Mouse (Mus musculus) spleen, adult 12 weeks (tissue): Measurements from ENCODE around the gene Naga.
"Not testable (repeated sequence)": the region's sequence is repeated elsewhere in the genome, so short reads cannot be mapped to it uniquely, and the experiment has no call there.

Experiments
- DNase-seq: peaks from one replicate; pipeline ENCODE4 v3.0.0; 2022; ENCODE audit warnings: low spot score

The Naga gene

DNA sequence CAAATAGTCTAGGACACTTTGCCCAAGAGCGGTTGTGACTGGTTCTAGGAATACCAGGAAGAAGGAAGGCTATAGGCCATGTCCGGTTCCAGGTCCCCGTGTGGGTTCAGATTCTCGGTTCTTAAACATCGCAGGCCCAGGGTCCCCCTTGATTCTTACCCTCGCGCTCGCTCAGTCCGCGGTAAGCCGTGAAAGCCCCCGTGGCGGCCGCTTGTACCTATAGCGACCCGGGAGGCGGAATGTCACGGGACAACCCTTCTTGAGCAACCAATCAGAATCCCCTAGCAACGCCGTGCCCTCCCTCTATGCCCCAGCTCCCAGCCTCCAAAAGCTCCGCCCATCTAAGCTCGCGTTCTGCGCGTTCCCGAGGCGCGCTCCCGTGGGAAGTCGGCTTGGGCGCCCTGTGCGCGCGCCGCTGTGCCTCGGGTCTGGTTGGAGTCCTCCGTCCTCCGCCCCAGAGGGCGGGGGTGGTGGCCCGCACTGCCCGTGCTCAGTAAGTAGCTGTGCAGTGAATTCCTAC lies at the start of gene Naga, which contains the start of the genes Pheta2 and Smdt1:
Naga (minus strand) TSS at position 333 of the 520 bp plus-strand sequence.
Pheta2 (plus strand) TSS at position 350 of the 520 bp plus-strand sequence.
Smdt1 (plus strand) TSS at position 367 of the 520 bp plus-strand sequence.
- peak; percentile 99 for DNase-seq

DNA sequence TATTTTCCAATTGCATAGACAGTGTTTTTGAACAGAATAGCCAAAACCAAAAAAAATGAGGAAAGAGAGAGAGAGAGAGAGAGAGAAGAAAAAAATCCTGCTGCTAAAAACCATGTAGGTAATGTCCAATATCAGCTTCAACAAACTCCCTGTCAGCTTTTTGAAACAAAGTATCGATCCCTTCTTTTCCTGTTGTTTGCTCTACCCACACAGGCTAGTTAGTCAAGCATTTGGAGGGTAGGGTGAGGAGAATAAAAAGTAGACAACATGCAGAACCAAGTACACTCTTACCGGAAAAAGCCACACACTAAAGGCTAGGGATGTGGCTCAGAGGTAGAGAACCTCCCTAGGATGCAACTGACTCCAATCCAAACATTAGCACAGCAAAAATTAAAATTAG lies 47.0 kb upstream of the Naga start:
- DNase-seq: no peak

DNA sequence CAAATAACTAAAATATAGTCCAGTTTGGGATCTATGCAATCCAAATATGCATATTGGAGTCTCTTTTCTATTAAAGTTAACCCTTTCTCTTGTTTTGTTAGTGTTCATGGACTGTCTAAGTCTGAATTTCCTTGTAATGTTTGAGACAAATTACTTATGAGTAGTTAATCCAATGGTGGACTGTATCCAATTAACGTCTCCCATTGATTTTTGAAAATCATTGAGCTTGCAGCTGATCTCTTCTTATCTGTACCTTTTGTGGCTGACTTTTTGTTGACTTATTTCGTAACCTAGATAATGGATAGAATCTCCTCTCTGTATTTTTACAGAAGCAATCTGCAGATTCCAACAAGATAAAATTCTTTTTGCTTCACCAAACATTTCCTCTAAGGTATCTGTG lies 43.7 kb upstream of the Naga start:
- DNase-seq: no peak

GRCm38 (mm10) chr15:82380714-82381062 lies 42.0 kb upstream of the Naga start:
- no peak for DNase-seq

DNA sequence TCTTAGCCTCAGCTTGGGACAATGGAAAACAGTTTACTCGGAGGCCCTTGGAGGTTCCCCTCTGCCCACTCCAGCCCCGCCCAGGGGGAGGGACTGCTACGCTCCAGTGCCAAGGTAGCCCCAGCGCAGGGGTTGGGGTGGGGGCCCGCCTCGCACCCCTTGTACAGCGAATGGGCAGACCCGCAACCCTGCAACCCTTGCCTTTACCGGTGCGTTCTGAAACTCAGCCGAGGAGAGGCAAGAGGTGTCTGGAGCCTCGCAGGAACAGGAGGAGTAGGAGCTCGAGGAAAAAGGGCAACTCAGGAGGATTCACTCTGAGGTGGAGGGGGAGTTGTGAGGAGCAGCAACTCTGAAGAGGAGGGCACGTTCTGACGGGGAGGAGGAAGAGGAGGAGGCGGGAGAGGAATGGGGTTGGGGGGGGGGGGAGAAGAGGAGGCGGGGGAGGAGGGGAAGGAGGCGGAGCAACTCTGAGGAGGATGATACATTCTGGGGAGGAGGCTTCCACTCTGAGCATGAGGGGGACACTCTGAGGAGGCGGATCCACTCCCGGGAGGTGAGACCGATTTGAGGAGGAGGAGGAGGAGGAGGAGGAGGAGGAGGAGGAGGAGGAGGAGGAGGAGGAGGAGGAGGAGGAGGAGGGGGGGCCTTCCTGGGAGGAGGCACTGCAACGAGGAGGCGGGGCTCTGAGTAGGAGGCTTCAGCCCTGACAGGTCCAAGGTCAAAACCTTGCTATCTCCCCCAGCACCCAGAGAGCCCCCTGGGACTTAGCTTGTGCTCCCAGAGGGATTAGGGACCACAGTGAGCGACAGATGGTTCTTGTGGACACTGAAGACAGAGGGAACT lies 41.4 kb upstream of the Naga start, which contains the start of gene Cyp2d22:
Cyp2d22 (minus strand) TSS at position 390 of the 843 bp plus-strand sequence.
- no peak for DNase-seq

- no peak for DNase-seq
Measured at GRCm38 (mm10) chr15:82379511-82379870, 40.8 kb upstream of the Naga start.

GRCm38 (mm10) chr15:82378261-82379180 lies 39.8 kb upstream of the Naga start:
- no peak for DNase-seq

DNA sequence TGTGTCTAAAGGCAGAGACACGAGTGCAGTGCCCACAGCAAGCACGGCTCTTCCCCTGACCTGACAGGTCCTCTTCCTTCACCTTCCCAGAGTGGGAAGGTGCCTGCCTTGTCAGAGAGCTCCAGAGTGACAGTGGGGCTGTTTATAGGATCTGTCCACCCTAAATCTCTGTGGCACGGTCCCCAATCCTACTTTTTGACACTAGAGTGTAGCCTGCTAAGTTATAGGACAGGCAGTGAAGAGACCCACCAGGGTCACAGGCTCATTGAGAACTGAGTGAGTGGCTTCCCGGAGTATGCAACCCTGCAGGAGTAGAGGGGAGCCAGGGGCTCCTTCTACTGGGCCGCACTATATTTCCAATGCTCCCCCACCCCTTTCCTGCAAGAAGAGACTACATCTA lies 39.0 kb upstream of the Naga start:
- DNase-seq: no peak

DNA sequence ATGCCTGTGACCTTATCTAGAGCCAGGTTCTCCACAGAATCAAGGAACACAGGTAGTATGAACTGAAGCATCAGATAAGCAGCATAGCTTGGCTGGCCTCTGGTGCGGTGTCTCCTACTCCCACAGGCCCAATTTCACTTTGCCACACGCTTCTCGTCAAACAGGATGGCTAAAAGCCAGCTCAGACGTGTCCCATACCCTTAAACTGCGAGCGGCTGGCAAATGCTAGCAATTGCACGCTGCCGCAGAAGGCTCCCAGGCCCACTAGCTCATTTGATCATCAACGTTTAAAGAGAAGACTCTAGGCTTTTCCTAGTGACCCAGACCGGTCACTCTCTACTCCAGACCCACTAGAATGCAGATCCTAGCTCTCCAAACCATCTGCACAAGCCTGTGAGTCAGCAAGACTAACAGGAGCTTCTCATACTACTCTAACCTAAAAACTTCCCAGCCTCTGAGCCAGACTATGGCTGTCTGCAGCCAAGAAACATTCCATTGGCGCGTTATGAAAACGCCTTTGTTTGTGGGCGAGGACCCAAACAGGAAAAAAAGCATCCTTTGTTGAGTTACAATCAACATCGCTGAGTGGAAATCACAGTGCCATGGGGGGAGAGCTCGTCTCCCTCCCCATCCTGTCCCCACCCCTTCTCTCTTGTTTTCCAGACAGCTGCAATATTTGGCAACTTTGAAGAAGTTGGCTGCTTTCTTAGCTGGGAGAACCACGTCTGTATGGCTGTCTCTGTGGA lies 37.8 kb upstream of the Naga start:
- no peak for DNase-seq

DNA sequence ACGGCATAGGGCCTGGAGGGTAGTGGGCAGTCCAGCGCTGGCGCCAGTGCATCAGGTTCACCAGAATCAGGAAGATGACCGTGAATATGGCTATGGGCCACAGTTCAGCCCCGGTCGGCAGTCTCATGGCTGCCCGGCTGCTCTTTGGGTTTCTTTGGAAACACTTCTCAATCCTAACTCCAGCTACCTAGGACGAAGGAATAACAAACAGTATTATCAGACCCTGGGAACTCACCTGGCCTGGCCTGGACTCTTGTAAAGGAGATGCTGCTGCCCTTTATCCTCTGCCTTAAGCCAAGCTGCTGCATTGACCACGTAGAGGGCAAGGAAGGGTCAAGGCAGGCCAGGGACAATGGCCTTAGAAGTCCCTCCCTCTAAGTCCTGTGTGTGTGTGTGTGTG lies 37.1 kb upstream of the Naga start:
- DNase-seq: no peak

DNA sequence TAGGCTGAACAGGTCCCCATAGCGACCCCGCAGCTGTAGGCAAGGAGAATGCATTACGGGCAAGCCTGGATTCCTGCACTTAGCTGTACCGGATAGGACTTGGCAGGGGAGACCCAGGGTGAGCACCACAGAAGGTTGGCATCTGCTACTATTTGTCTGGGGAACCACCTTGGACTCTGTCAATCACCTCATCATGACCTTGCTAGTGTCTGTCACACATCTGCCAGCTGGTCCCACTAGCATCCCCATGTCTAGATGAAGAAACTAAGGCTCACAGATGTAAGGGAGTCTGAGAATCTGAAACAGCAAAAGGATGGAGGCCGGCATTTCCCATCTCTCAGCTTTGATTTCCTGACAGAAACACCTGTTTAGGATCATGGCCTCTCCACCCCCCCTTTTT lies 35.7 kb upstream of the Naga start:
- no peak for DNase-seq

DNA sequence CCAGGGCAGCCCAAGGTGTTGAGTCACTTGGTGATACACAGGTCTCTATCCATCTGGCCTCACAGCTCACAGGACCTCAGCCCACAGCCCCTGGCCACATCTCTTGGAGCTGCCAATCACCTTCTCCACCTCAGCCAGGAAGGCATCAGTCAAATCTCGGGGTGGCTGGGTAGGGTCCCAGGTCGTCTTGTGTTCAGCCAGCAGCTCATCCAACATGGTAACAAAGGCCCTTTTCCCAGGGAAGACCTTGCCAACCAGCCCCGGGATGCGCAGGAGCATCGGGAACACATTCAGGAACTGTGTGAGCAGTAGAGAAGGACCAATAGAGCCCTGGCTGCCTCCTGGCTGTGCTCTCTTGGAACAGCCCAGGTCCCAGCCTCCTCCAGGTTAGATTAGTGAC lies 34.3 kb upstream of the Naga start:
- no peak for DNase-seq

DNA sequence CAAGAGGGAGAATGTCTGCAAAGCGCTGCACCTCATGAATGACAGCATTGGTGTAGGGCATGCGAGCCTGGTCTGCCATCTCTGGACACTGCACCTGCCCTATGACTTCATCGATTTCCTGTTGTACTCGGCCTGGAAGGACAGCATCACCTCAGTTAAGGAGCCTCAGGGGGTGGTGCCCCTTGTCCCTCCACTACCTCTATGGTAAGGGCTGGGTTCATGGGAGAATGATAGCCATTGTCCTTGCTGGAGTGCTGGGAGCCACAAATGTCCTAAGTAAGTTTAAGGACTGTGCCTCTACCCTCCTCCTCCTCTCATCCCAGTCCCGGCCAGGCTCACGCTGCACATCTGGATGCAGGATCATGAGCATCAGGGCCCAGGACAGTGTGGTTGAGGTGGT lies 33.7 kb upstream of the Naga start:
- no peak for DNase-seq

- no peak for DNase-seq
Measured at GRCm38 (mm10) chr15:82368851-82369250, 30.1 kb upstream of the Naga start.

DNA sequence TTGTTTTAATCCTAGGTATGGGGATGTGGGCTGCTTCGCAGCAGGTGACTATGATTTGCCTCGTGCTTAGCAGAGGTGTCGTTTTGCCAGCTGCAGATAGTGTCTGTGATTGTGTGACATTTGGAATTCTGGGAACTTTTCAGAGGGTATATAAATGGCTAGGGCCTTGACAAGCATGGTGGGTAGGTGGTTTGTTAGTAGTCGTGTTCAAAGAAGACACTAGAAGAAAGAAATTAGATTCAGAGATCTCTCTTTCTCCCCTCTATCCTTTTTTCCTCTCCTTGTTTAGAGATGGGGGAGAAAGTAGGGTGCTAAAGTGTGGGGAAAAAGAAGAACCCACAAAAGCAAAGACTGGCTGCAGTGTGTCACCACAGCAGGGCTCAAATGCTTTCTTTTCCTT lies 29.4 kb upstream of the Naga start:
- DNase-seq: no peak

DNA sequence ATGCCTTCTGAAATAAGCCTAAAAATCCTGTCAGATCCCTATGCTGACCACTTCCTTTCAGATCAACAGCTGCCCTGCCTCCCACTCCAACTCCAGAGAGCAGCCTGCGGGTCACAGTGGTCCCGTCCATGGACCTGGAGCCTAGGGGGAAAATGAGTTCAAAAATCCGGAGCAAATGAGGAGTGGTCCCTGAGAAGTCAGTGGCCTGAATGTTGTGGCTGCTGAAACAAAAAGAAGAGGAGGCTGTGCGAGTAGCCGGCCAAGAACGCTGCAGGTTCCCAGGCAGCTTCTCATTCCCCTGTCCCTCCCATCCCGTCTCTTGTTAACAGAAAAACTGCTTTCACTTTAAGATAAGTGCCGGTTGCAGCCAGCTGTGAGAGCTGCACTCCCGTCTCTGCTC lies 25.8 kb upstream of the Naga start:
- DNase-seq: not testable (repeated sequence)

DNA sequence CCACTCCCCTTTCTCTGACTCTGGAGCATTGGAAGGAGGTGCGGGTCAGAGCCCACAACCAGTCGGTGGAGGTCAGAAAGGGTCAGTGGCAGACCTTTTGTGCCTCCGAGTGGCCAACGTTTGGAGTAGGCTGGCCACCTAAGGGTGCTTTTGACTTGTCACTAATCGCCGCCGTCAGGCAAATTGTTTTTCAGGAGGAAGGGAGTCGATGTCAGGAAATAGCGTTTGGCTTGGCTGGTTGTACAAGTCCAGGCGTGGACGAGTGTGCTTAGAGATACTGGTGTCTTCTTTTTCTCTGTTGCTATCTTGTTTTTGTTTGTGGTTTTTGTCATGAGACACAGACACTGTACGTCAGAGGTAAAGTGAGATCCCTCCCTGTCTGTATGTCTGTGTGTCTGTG lies 25.1 kb upstream of the Naga start:
- not testable (repeated sequence) for DNase-seq

- DNase-seq: no peak
Measured at GRCm38 (mm10) chr15:82362234-82362633, 23.5 kb upstream of the Naga start.

DNA sequence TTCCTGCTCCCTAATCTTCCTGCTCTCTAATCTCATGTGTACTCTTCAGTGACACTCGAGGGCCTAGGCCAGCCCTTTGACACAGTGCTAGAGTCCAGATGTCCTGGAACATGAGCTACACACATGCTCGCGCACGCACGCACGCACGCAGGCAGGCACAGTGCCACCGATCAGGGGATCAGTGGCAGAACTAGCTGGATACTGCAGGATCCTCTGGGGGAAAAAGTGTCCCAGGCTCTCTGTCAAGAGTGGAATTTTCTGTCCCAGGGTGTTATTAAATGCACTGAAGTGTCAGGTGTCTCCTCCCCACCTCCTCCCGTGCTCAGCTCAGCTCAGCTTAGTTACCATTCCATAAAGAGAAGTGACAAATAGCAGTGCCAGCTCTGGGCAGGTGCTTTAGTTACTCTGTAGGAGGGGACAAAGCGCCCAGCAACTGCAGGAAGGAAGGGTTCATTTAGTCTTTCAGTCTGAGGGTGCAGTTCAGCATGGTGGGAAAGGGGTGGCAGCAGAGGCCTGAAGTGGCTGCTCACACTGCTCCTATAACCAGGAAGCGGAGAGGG lies 22.8 kb upstream of the Naga start:
- DNase-seq: no peak

- DNase-seq: no peak
Measured at GRCm38 (mm10) chr15:82358431-82359260, 19.9 kb upstream of the Naga start.
